Mouse (Mus musculus) stomach, postnatal 0 days (tissue): Measurements from ENCODE around the gene Slc24a1. TPM values are rescaled to one million over a fixed set of nuclear protein-coding genes. Genes with fewer than 3 reads are reported as not detected.

ENCODE experiments used
- ATAC-seq: fragments of 200-750 bp; cut with Nextera tagmentation; 2 replicates; pipeline ENCODE4 v1.8.0; 2017; ENCODE audit not compliant: low FRiP score, low TSS enrichment
- DNase-seq: peaks from one replicate; pipeline ENCODE4 v3.0.0-alpha.2; 2016; ENCODE audit warnings: low spot score
- H3K27ac ChIP-seq: fragments of 300-500 bp; sonication (generic); replicated peaks from 2 replicates; pipeline ENCODE4 v1.5.1; 2014; ENCODE audit warnings: mild to moderate bottlenecking, control low read depth
- H3K27me3 ChIP-seq: fragments of 300-500 bp; sonication (generic); 2 replicates; pipeline ENCODE4 v1.6.1; 2014; ENCODE audit warnings: low read length; ENCODE audit not compliant: control insufficient read depth, insufficient read depth
- H3K36me3 ChIP-seq: fragments of 300-500 bp; sonication (generic); 2 replicates; pipeline ENCODE4 v1.6.1; 2014; ENCODE audit warnings: low read length, mixed read lengths; ENCODE audit not compliant: control insufficient read depth, insufficient read depth
- H3K4me1 ChIP-seq: fragments of 300-500 bp; sonication (generic); replicated peaks from 2 replicates; pipeline ENCODE4 v1.6.1; 2014; ENCODE audit warnings: antibody characterized with exemption; ENCODE audit not compliant: control insufficient read depth, insufficient read depth
- H3K4me2 ChIP-seq: fragments of 300-500 bp; sonication (generic); replicated peaks from 2 replicates; pipeline ENCODE4 v1.6.1; 2014; ENCODE audit warnings: low read depth, mild to moderate bottlenecking, control low read depth, moderate library complexity
- H3K4me3 ChIP-seq: fragments of 300-500 bp; sonication (generic); 2 replicates; pipeline ENCODE4 v1.5.1; 2014; ENCODE audit warnings: low read depth, low read length, control low read depth
- H3K9ac ChIP-seq: fragments of 300-500 bp; sonication (generic); 2 replicates; pipeline ENCODE4 v1.6.1; 2014; ENCODE audit warnings: mild to moderate bottlenecking, low read length, control low read depth, mixed read lengths
- H3K9me3 ChIP-seq: fragments of 300-500 bp; sonication (generic); 2 replicates; pipeline ENCODE4 v1.6.1; 2016; ENCODE audit warnings: low read length; ENCODE audit not compliant: control insufficient read depth
- CTCF ChIP-seq: IDR thresholded peaks from 2 replicates; pipeline ENCODE4 v1.5.1; 2016; ENCODE audit warnings: antibody characterized with exemption, low read depth, mild to moderate bottlenecking, moderate library complexity
- EP300 ChIP-seq: optimal IDR thresholded peaks from 2 replicates; pipeline ENCODE3; 2016; ENCODE audit warnings: antibody characterized with exemption
- WGBS: fragments of 180-500 bp; shearing (Covaris S2); extraction: QIAGEN DNeasy Blood & Tissue Kit; methylation state at CpG from one replicate; pipeline ENCODE4 v1.1.7; 2014; 5-methylcytosine and 5-hydroxymethylcytosine counted together
- polyA plus RNA-seq: library from polyadenylated mRNA; unstranded; fragments of >200 nt; fragmentation: Nextera tagmentation; extraction: Ambion mirVana; gene quantifications from 2 replicates; pipeline ENCODE4 v1.2.1, GENCODE M21; 2015

The Slc24a1 gene
- polyA plus RNA-seq, 1 experiment from 2014 or later = 0.05 TPM

DNA sequence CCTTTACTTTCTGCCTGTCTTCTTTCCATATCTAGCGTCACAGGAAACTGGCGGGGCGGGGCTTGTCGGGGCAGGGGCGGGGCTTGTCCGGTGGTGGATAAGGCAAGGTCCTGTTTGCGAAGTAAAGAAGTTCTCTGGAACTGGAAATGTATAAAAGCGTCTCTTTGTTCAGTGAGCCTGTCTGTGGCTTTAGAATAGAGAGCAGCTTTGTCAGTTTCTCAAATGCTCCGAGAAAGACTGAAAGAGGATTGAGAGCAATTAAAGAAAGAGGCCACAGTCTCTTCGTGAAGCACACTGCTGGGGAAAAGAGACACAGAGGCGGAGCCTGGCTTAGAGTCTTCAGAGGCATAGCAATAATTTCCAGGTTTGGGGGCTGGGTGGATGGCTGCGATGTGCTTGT lies 4.9 kb upstream of the Slc24a1 start:
- Histone ChIP-seq H3K4me2 (peak overlapping the region; percentile 37), H3K9ac (no peak overlapping the region), H3K36me3 (no peaks in the 10 kb centered on the region), H3K4me1 (no peaks in the 10 kb centered on the region), H3K27ac (no peak overlapping the region), H3K9me3 (no peaks in the 10 kb centered on the region), H3K27me3 (no peaks in the 10 kb centered on the region), H3K4me3 (no peak overlapping the region)
- 22% methylated on average over 12 of the region's 12 CpGs for WGBS
- ATAC-seq (no peak), DNase-seq (peak; percentile 79)
- TF ChIP-seq EP300 (no peak), CTCF (no peak)

DNA sequence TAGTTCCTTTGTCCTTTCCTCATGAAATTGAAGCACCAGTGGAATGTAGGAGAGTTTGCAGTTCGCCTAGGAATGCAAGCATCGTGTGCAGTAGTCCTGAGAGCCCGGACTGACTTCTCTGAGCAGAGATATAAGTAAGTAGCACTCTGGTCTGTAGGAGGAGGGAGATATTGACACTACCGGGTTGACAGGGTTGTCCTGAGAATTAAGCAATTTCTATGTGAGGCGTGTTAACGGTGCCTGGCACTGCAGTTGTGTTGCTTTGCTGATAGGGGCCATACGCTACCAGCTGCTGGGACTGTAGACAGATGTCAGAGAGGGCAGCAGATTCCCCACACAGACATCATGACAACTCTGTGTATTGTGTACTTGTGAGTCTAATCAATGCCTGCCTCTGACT lies 1.8 kb upstream of the Slc24a1 start:
- H3K4me3 ChIP-seq = no peak overlapping the region
- 52% methylated on average over 7 of the region's 7 CpGs for WGBS
- H3K27me3 ChIP-seq = 0 out of 2 replicates have a peak, but pooled peaks cover 2% of the 10 kb centered on the region
- no peaks in the 10 kb centered on the region for H3K36me3 ChIP-seq
- no peaks in the 10 kb centered on the region for H3K4me1 ChIP-seq
- no peak for TF ChIP-seq CTCF
- TF ChIP-seq EP300 = no peak
- DNase-seq (no peak), ATAC-seq (no peak)
- no peak overlapping the region for H3K4me2 ChIP-seq
- no peak overlapping the region for H3K9ac ChIP-seq
- H3K27ac ChIP-seq = no peak overlapping the region
- H3K9me3 ChIP-seq = no peaks in the 10 kb centered on the region

DNA sequence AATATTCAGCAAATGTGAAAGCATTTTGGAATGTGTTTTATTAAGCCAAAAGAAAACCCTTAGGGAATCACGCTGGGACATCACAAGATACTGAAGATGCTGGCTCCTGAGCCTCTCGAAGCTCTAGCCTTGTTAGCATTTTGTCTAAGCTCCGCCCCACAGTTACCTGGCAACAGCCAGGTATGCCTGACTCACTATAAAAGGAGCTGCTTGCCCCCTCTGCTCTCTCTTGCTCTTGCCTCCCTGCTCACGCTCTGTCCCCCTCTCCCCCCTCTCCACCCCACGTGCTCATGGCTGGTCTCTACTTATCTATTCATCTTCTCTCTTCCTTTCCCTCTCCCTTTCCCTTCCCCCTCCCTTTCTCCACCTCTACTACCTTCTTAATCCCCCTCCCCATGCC lies 648 bp upstream of the Slc24a1 start:
- no peaks in the 10 kb centered on the region for H3K36me3 ChIP-seq
- H3K27me3 ChIP-seq = 0 out of 2 replicates have a peak, but pooled peaks cover 2% of the 10 kb centered on the region
- no peaks in the 10 kb centered on the region for H3K9me3 ChIP-seq
- no peak overlapping the region for H3K4me2 ChIP-seq
- TF ChIP-seq CTCF = no peak
- TF ChIP-seq EP300 = no peak
- H3K27ac ChIP-seq = no peak overlapping the region
- H3K4me3 ChIP-seq = no peak overlapping the region
- ATAC-seq (no peak), DNase-seq (no peak)
- no peaks in the 10 kb centered on the region for H3K4me1 ChIP-seq
- H3K9ac ChIP-seq = no peak overlapping the region
- WGBS = 11% methylated on average over 5 of the region's 5 CpGs

DNA sequence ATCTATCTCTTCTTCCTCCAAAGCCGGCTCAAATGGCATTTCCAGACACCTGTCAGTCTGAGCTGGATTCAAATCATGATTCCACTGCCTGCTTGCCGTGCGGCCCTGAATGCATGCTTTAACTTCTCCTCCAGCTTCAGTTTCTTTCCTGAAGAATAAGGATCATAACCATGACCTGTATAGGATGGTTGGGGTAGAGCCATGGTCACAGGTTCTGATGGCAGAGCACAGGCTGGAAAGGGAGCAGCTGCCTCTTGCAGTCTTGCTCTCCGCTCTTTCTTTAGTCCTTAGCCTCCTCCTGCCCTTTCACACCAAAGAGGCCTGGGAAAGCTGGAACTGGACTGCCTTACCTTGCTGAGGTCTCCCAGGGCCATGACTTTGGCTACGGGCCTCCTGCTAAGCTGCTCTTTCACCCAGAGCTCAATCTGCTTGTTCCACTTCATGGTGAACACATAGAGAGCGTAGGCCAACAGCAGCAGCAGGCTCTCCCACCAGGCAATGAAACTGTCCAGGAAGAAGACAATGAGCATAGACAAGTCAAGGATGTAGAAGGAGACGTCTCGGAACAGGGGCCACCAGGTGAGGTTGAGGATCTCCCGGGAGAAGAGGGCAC lies 3.8 kb downstream of the Slc24a1 start:
- DNase-seq (no peak), ATAC-seq (no peak)
- H3K9ac ChIP-seq = no peak overlapping the region
- no peak overlapping the region for H3K4me2 ChIP-seq
- no peak overlapping the region for H3K27ac ChIP-seq
- H3K27me3 ChIP-seq = 0 out of 2 replicates have a peak, but pooled peaks cover 2% of the 10 kb centered on the region
- H3K4me1 ChIP-seq = no peaks in the 10 kb centered on the region
- no peaks in the 10 kb centered on the region for H3K9me3 ChIP-seq
- no peaks in the 10 kb centered on the region for H3K36me3 ChIP-seq
- 85% methylated on average over 9 of the region's 9 CpGs for WGBS
- no peak overlapping the region for H3K4me3 ChIP-seq
- TF ChIP-seq CTCF (no peak), EP300 (no peak)

DNA sequence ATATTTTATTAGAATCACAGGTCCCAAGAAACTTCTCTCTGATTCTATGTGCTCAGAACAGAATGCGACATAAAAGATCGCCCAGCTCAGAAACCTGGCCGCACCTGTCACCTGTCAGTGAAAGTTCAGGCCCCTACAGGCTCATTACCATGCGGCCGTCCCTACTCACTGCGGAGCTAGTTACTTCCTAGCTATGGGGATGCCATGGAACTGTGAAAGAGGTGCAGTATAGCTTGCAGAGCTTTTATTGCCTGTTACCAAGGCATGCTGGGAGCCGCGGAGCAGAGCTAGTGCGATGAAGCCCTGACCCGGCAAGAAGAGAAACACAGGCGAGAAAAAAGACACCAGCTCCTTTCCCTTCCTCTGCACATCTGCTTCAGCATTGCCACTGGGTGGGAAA lies 7.4 kb downstream of the Slc24a1 start:
- no peak overlapping the region for H3K4me3 ChIP-seq
- no peak overlapping the region for H3K9ac ChIP-seq
- H3K36me3 ChIP-seq = no peaks in the 10 kb centered on the region
- no peaks in the 10 kb centered on the region for H3K27me3 ChIP-seq
- ATAC-seq = no peak
- WGBS = 34% methylated on average over 11 of the region's 11 CpGs
- no peaks in the 10 kb centered on the region for H3K9me3 ChIP-seq
- no peak overlapping the region for H3K4me2 ChIP-seq
- no peaks in the 10 kb centered on the region for H3K4me1 ChIP-seq
- no peak overlapping the region for H3K27ac ChIP-seq
- DNase-seq = no peak
- TF ChIP-seq EP300 = no peak

DNA sequence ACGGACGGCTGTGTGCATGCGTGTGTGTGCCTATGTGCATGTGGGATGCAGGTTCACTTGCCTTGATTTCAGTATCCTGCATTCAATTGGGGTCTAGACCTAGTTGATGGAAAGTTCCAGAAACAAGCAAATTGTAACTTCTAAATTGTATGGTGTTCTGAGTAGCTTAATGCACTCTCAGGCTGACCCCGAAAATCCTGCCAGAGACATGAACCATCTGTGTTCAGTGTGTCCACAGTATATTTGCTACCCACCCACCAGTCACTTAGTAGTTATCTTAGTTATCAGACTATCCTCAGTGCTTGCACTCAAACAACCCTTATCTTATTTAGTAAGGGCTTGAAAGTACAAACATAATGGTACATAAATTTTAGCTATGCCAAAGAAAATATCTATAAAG lies 9.8 kb downstream of the Slc24a1 start:
- Histone ChIP-seq H3K9me3 (no peaks in the 10 kb centered on the region), H3K27me3 (no peaks in the 10 kb centered on the region), H3K9ac (no peak overlapping the region), H3K27ac (no peak overlapping the region), H3K4me2 (no peak overlapping the region), H3K4me1 (no peaks in the 10 kb centered on the region), H3K36me3 (no peaks in the 10 kb centered on the region), H3K4me3 (no peak overlapping the region)
- TF ChIP-seq EP300 (no peak), CTCF (no peak)
- DNase-seq (no peak), ATAC-seq (no peak)
- 65% methylated on average over 4 of the region's 4 CpGs for WGBS
